ENCODE assay signal across 18 mouse cellular contexts in genomic region chr4:13593146-13593849, GRCm38 (mm10).
DNase-seq lines count a peak whose midpoint lies in the region; ATAC-seq and TF ChIP-seq lines count a peak whose summit lies in the region.
"Had no signal": no experiment of that assay in that cellular context is flagged by ENCODE, and none has a peak within 500 bp of the region (broad histone marks: within the 10 kb centered on the region; RNA-seq: fewer than 3 reads in every experiment).

No protein-coding gene starts in this region.

- no peak overlapping the region for H3K9ac ChIP-seq in forebrain, embryonic 12.5 days
- H3K9ac ChIP-seq in forebrain, embryonic 16.5 days (replicated peaks; ENCODE audit: low read depth, low read length) = no peak overlapping the region
- H3K9ac ChIP-seq in lung, postnatal 0 days (replicated peaks; ENCODE audit: low read depth) = no peak overlapping the region
- no peak overlapping the region for H3K9ac ChIP-seq in intestine, embryonic 15.5 days
- no peak overlapping the region for H3K9ac ChIP-seq in neural tube, embryonic 15.5 days (replicated peaks)
- H3K9ac ChIP-seq: heart, embryonic 15.5 days; liver, embryonic 15.5 days had no signal

- no peaks in the 10 kb centered on the region for H3K9me3 ChIP-seq in forebrain, embryonic 12.5 days
- no peaks in the 10 kb centered on the region for H3K9me3 ChIP-seq in forebrain, embryonic 16.5 days (ENCODE audit: control insufficient read depth, low read length)
- no peaks in the 10 kb centered on the region for H3K9me3 ChIP-seq in lung, postnatal 0 days (ENCODE audit: low read length)
- H3K9me3 ChIP-seq in intestine, embryonic 15.5 days = no peaks in the 10 kb centered on the region
- no peaks in the 10 kb centered on the region for H3K9me3 ChIP-seq in neural tube, embryonic 15.5 days (replicated peaks)
- H3K9me3 ChIP-seq: G1E; heart, embryonic 15.5 days; liver, embryonic 15.5 days had no signal

- H3K27ac ChIP-seq in forebrain, embryonic 12.5 days = peak overlapping the region; percentile 6; the same call in 1 of the 2 replicates
- H3K27ac ChIP-seq in forebrain, embryonic 16.5 days (ENCODE audit: low read length) = no peak overlapping the region
- H3K27ac ChIP-seq in lung, postnatal 0 days (ENCODE audit: low read length) = no peak overlapping the region
- H3K27ac ChIP-seq in intestine, embryonic 15.5 days = no peak overlapping the region
- peak overlapping the region; percentile 56; the same call in 1 of the 2 replicates for H3K27ac ChIP-seq in neural tube, embryonic 15.5 days (replicated peaks)
- H3K27ac ChIP-seq: gastrocnemius, adult 2 months; heart, embryonic 15.5 days; liver, embryonic 15.5 days had no signal

- no peak for TF ChIP-seq EP300 in lung, postnatal 0 days (IDR thresholded peaks at IDR 0.05)

- H3K4me3 ChIP-seq in forebrain, embryonic 12.5 days (replicated peaks) = no peak overlapping the region
- no peak overlapping the region for H3K4me3 ChIP-seq in forebrain, embryonic 16.5 days (replicated peaks; ENCODE audit: low read length)
- H3K4me3 ChIP-seq in lung, postnatal 0 days (ENCODE audit: low read depth, low read length) = no peak overlapping the region
- no peak overlapping the region for H3K4me3 ChIP-seq in intestine, embryonic 15.5 days (replicated peaks)
- H3K4me3 ChIP-seq in neural tube, embryonic 15.5 days (replicated peaks) = no peak overlapping the region
- H3K4me3 ChIP-seq: gastrocnemius, adult 2 months; heart, embryonic 15.5 days; liver, embryonic 15.5 days had no signal

- no peak for TF ChIP-seq CTCF in lung, postnatal 0 days (IDR thresholded peaks at IDR 0.05)

- H3K4me1 ChIP-seq in forebrain, embryonic 12.5 days = no peaks in the 10 kb centered on the region
- H3K4me1 ChIP-seq in forebrain, embryonic 16.5 days (replicated peaks; ENCODE audit: control insufficient read depth, insufficient read depth, low read length) = 0 out of 2 replicates have a peak, but pooled peaks cover 4% of the 10 kb centered on the region
- H3K4me1 ChIP-seq in lung, postnatal 0 days (ENCODE audit: insufficient read depth, low read depth, low read length) = no peaks in the 10 kb centered on the region
- no peaks in the 10 kb centered on the region for H3K4me1 ChIP-seq in intestine, embryonic 15.5 days (replicated peaks)
- peaks cover 4% of the 10 kb centered on the region; the same call in 1 of the 2 replicates for H3K4me1 ChIP-seq in neural tube, embryonic 15.5 days
- H3K4me1 ChIP-seq: heart, embryonic 15.5 days; liver, embryonic 15.5 days had no signal

- no peaks in the 10 kb centered on the region for H3K27me3 ChIP-seq in forebrain, embryonic 12.5 days
- H3K27me3 ChIP-seq in forebrain, embryonic 16.5 days (replicated peaks; ENCODE audit: control insufficient read depth, insufficient read depth, low read length) = no peaks in the 10 kb centered on the region
- H3K27me3 ChIP-seq in lung, postnatal 0 days (replicated peaks; ENCODE audit: insufficient read depth, low read length) = no peaks in the 10 kb centered on the region
- H3K27me3 ChIP-seq in intestine, embryonic 15.5 days (replicated peaks) = no peaks in the 10 kb centered on the region
- H3K27me3 ChIP-seq in neural tube, embryonic 15.5 days (replicated peaks) = no peaks in the 10 kb centered on the region
- H3K27me3 ChIP-seq: heart, embryonic 15.5 days; liver, embryonic 15.5 days had no signal

- H3K4me2 ChIP-seq in forebrain, embryonic 12.5 days = no peak overlapping the region
- H3K4me2 ChIP-seq in forebrain, embryonic 16.5 days (ENCODE audit: low read length) = no peak overlapping the region
- H3K4me2 ChIP-seq in lung, postnatal 0 days (replicated peaks; ENCODE audit: low read depth, low read length) = no peak overlapping the region
- no peak overlapping the region for H3K4me2 ChIP-seq in intestine, embryonic 15.5 days (replicated peaks)
- 0 out of 2 replicates have a peak overlapping the region, but pooled peaks have one; percentile 19 for H3K4me2 ChIP-seq in neural tube, embryonic 15.5 days
- H3K4me2 ChIP-seq: heart, embryonic 15.5 days; liver, embryonic 15.5 days had no signal

- H3K36me3 ChIP-seq in forebrain, embryonic 12.5 days (replicated peaks) = no peaks in the 10 kb centered on the region
- no peaks in the 10 kb centered on the region for H3K36me3 ChIP-seq in forebrain, embryonic 16.5 days (ENCODE audit: control insufficient read depth, insufficient read depth)
- H3K36me3 ChIP-seq in lung, postnatal 0 days (ENCODE audit: insufficient read depth, low read length) = no peaks in the 10 kb centered on the region
- no peaks in the 10 kb centered on the region for H3K36me3 ChIP-seq in intestine, embryonic 15.5 days
- no peaks in the 10 kb centered on the region for H3K36me3 ChIP-seq in neural tube, embryonic 15.5 days
- H3K36me3 ChIP-seq: G1E; heart, embryonic 15.5 days; liver, embryonic 15.5 days had no signal

- WGBS in forebrain, embryonic 12.5 days = 79% methylated on average over 11 of the region's 11 CpGs
- 75% methylated on average over 11 of the region's 11 CpGs for WGBS in forebrain, embryonic 16.5 days
- 41% methylated on average over 11 of the region's 11 CpGs for WGBS in lung, postnatal 0 days
- WGBS in intestine, embryonic 15.5 days = 61% methylated on average over 11 of the region's 11 CpGs
- 56% methylated on average over 11 of the region's 11 CpGs for WGBS in neural tube, embryonic 15.5 days

- ATAC-seq in forebrain, embryonic 12.5 days (ENCODE audit: low FRiP score) = 0 out of 2 replicates have a peak, but pooled peaks have one; percentile 23
- no peak for ATAC-seq in forebrain, embryonic 16.5 days
- ATAC-seq in lung, postnatal 0 days = no peak
- peak; percentile 81 for ATAC-seq in intestine, embryonic 15.5 days
- no peak; the same call in 1 of the 2 replicates for ATAC-seq in neural tube, embryonic 15.5 days (ENCODE audit: low FRiP score)
- ATAC-seq: CD4-positive, CD25-positive, alpha-beta regulatory T cell, adult 4 months had no signal

- DNase-seq in lung, postnatal 0 days (ENCODE audit: low spot score) = peak; percentile 30
- DNase-seq in lung, postnatal 36 days = no peak
- DNase-seq in ovary, adult 18-20 months (ENCODE audit: low spot score) = no peak
- no peak for DNase-seq in frontal cortex, postnatal 10 days (ENCODE audit: low spot score in 2 of 2)
- DNase-seq: adrenal gland, postnatal 36 days; cerebellum, adult 9-11 months; gastrocnemius, adult 2 months; heart, adult 11 months; kidney, adult 8-10 months; kidney, postnatal 25 days had no signal

Comparison
In these comparisons a context has a peak if more than half of its experiments do, and no peak if none do; other contexts are left out.
1. ATAC-seq: peak in forebrain, embryonic 12.5 days (single experiment) and intestine, embryonic 15.5 days (single experiment); none in forebrain, embryonic 16.5 days (single experiment), lung, postnatal 0 days (single experiment) and neural tube, embryonic 15.5 days (single experiment).
2. H3K27ac ChIP-seq: peak in forebrain, embryonic 12.5 days (single experiment) and neural tube, embryonic 15.5 days (single experiment); none in forebrain, embryonic 16.5 days (single experiment), lung, postnatal 0 days (single experiment) and intestine, embryonic 15.5 days (single experiment).